Mouse (Mus musculus): Measurements from ENCODE around the gene Adgrv1.

Adgrv1 gene

GRCm38 (mm10) chr13:81402826-81403225 is 230.1 kb downstream of the Adgrv1 start:
- DNase-seq, result peak; percentile 68

GRCm38 (mm10) chr13:81402191-81402590 is 230.8 kb downstream of the Adgrv1 start:
- no peak for DNase-seq

- no peak for DNase-seq
Measured at GRCm38 (mm10) chr13:81401742-81402141, 231.2 kb downstream of the Adgrv1 start.

GRCm38 (mm10) chr13:81385597-81386362 is 247.2 kb downstream of the Adgrv1 start:
- DNase-seq, result peak; percentile 54

GRCm38 (mm10) chr13:81381835-81382234 is 251.1 kb downstream of the Adgrv1 start:
- no peak for DNase-seq

GRCm38 (mm10) chr13:81370801-81371456 is 262.0 kb downstream of the Adgrv1 start:
- no peak for DNase-seq

GRCm38 (mm10) chr13:81370196-81370595 is 262.8 kb downstream of the Adgrv1 start:
- DNase-seq, result no peak

GRCm38 (mm10) chr13:81369564-81369963 is 263.4 kb downstream of the Adgrv1 start:
- DNase-seq, result peak; percentile 33

- DNase-seq, result peak; percentile 66
Measured at GRCm38 (mm10) chr13:81368987-81369386, 264.0 kb downstream of the Adgrv1 start.

- DNase-seq, result peak; percentile 71
Measured at GRCm38 (mm10) chr13:81367681-81368376, 265.1 kb downstream of the Adgrv1 start.

GRCm38 (mm10) chr13:81360338-81360737 is 272.6 kb downstream of the Adgrv1 start:
- DNase-seq, result no peak

GRCm38 (mm10) chr13:81358766-81359165 is 274.2 kb downstream of the Adgrv1 start:
- no peak for DNase-seq

GRCm38 (mm10) chr13:81358365-81358764 is 274.6 kb downstream of the Adgrv1 start:
- DNase-seq, result no peak

GRCm38 (mm10) chr13:81357215-81357614 is 275.7 kb downstream of the Adgrv1 start:
- DNase-seq, result no peak

- peak; percentile 19 for DNase-seq
Measured at GRCm38 (mm10) chr13:81354587-81354986, 278.4 kb downstream of the Adgrv1 start.

GRCm38 (mm10) chr13:81352296-81352695 is 280.7 kb downstream of the Adgrv1 start:
- peak; percentile 28 for DNase-seq

- peak; percentile 27 for DNase-seq
Measured at GRCm38 (mm10) chr13:81351462-81352155, 281.3 kb downstream of the Adgrv1 start.

- no peak for DNase-seq
Measured at GRCm38 (mm10) chr13:81347261-81347980, 285.5 kb downstream of the Adgrv1 start.

GRCm38 (mm10) chr13:81342987-81343596 is 289.9 kb downstream of the Adgrv1 start:
- no peak for DNase-seq

GRCm38 (mm10) chr13:81335241-81335640 is 297.7 kb downstream of the Adgrv1 start:
- no peak for DNase-seq

GRCm38 (mm10) chr13:81332018-81332417 is 300.9 kb downstream of the Adgrv1 start:
- DNase-seq, result peak; percentile 90

- peak; percentile 13 for DNase-seq
Measured at GRCm38 (mm10) chr13:81329762-81330161, 303.2 kb downstream of the Adgrv1 start.

All from kidney, adult 9 months (tissue).